Mouse (Mus musculus) kidney, embryonic 15.5 days (tissue): Measurements from ENCODE around the gene 4930507D05Rik. TPM values are rescaled to one million over a fixed set of nuclear protein-coding genes. Genes with fewer than 3 reads are reported as not detected.

Experiments used
- ATAC-seq: fragments of 200-750 bp; cut with Nextera tagmentation; replicated peaks from 2 replicates; pipeline ENCODE4 v1.8.0; 2017; ENCODE audit warnings: moderate TSS enrichment; ENCODE audit not compliant: low FRiP score
- H3K27ac ChIP-seq: fragments of 300-500 bp; sonication (generic); 2 replicates; pipeline ENCODE4 v1.5.1; 2015; ENCODE audit warnings: mild to moderate bottlenecking, inconsistent platforms
- H3K27me3 ChIP-seq: fragments of 300-500 bp; sonication (generic); 2 replicates; pipeline ENCODE4 v1.6.1; 2015; ENCODE audit warnings: inconsistent platforms
- H3K36me3 ChIP-seq: fragments of 300-500 bp; sonication (generic); 2 replicates; pipeline ENCODE4 v1.6.1; 2015; ENCODE audit warnings: inconsistent platforms
- H3K4me1 ChIP-seq: fragments of 300-500 bp; sonication (generic); 2 replicates; pipeline ENCODE4 v1.6.1; 2015; ENCODE audit warnings: inconsistent platforms
- H3K4me2 ChIP-seq: fragments of 300-500 bp; sonication (generic); 2 replicates; pipeline ENCODE4 v1.6.1; 2015; ENCODE audit warnings: moderate library complexity, mild to moderate bottlenecking, inconsistent platforms
- H3K4me3 ChIP-seq: fragments of 300-500 bp; sonication (generic); replicated peaks from 2 replicates; pipeline ENCODE4 v1.5.1; 2015; ENCODE audit warnings: mild to moderate bottlenecking, inconsistent platforms
- H3K9ac ChIP-seq: fragments of 300-500 bp; sonication (generic); 2 replicates; pipeline ENCODE4 v1.6.1; 2015; ENCODE audit warnings: mild to moderate bottlenecking, inconsistent platforms
- H3K9me3 ChIP-seq: fragments of 300-500 bp; sonication (generic); replicated peaks from 2 replicates; pipeline ENCODE4 v1.6.1; 2016; ENCODE audit warnings: inconsistent platforms
- WGBS: fragments of 180-500 bp; shearing (Covaris S2); methylation state at CpG from one replicate; pipeline ENCODE4 v1.1.7; 2015; ENCODE audit warnings: mixed read lengths; 5-methylcytosine and 5-hydroxymethylcytosine counted together
- polyA plus RNA-seq: library from polyadenylated mRNA; unstranded; fragments of >200 nt; fragmentation: Nextera tagmentation; extraction: Ambion mirVana; gene quantifications from 2 replicates; pipeline ENCODE4 v1.2.1, GENCODE M21; 2015

4930507D05Rik gene
- polyA plus RNA-seq, result 0.71 and 0.72 TPM in 2 replicates

GRCm38 (mm10) chr10:62449364-62450279 lies at the start of gene 4930507D05Rik, which contains the start of gene Supv3l1:
4930507D05Rik (plus strand) TSS chr10:62449489.
Supv3l1 (minus strand) TSS chr10:62449738.
- peaks cover 17% of the 10 kb centered on the region for H3K4me1 ChIP-seq
- under 1% methylated on average over 73 of the region's 73 CpGs for WGBS
- ATAC-seq, result peak; percentile 90

GRCm38 (mm10) chr10:62401641-62402111 lies 47.6 kb upstream of the 4930507D05Rik start:
- WGBS, result 71% methylated on average over 19 of the region's 19 CpGs
- peaks cover 11% of the 10 kb centered on the region for H3K27me3 ChIP-seq
- no peak overlapping the region for H3K9ac ChIP-seq
- no peaks in the 10 kb centered on the region for H3K9me3 ChIP-seq
- no peak overlapping the region for H3K27ac ChIP-seq
- peaks cover 6% of the 10 kb centered on the region; the same call in 1 of the 2 replicates for H3K4me1 ChIP-seq
- no peak overlapping the region for H3K4me3 ChIP-seq
- no peak overlapping the region for H3K4me2 ChIP-seq
- no peak for ATAC-seq
- H3K36me3 ChIP-seq, result no peaks in the 10 kb centered on the region

More at GRCm38 (mm10) chr10:62449364-62450279, at the start of gene 4930507D05Rik, which contains the start of gene Supv3l1:
- H3K36me3 ChIP-seq, result peaks cover 29% of the 10 kb centered on the region
- no peaks in the 10 kb centered on the region for H3K9me3 ChIP-seq
- H3K4me2 ChIP-seq, result peak within 1 kb of the TSS; percentile 61
- peak within 1 kb of the TSS; percentile 83 for H3K4me3 ChIP-seq
- H3K27me3 ChIP-seq, result no peaks in the 10 kb centered on the region
- peak within 1 kb of the TSS; percentile 88 for H3K27ac ChIP-seq
- peak within 1 kb of the TSS; percentile 95 for H3K9ac ChIP-seq

- no peaks in the 10 kb centered on the region for H3K9me3 ChIP-seq
- ATAC-seq, result 0 out of 2 replicates have a peak, but pooled peaks have one; percentile 36
- no peak overlapping the region for H3K9ac ChIP-seq
- H3K4me3 ChIP-seq, result peak overlapping the region; percentile 7; the same call in 1 of the 2 replicates
- peaks cover 17% of the 10 kb centered on the region for H3K27me3 ChIP-seq
- 33% methylated on average over 14 of the region's 14 CpGs for WGBS
- no peak overlapping the region for H3K27ac ChIP-seq
- H3K4me2 ChIP-seq, result peak overlapping the region; percentile 49
- peaks cover 6% of the 10 kb centered on the region; the same call in 1 of the 2 replicates for H3K4me1 ChIP-seq
- H3K36me3 ChIP-seq, result no peaks in the 10 kb centered on the region
These were observed 44.4 kb upstream of the 4930507D05Rik start for GRCm38 (mm10) chr10:62404901-62405300.

DNA sequence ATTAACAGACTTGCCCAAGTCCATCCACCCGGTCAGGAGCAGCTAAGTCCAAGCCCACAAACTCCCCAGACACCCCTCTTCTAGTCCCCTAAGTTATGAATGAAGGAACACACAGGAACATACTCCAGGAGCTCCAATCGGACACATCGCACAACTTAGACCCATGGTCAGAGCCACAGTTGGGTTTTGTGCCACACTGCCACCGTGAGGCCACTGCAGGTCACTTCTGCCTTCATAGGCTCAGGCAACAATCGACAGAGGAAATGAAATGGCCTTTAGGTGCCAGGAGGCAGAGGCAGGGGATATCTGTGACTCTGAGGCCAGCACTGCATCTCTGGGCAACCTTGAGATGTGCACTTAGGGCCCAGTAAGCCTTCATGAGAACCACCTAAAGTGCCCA lies 38.3 kb upstream of the 4930507D05Rik start:
- Histone ChIP-seq H3K9ac (no peak overlapping the region), H3K27ac (no peak overlapping the region), H3K4me2 (no peak overlapping the region), H3K9me3 (no peaks in the 10 kb centered on the region), H3K27me3 (peaks cover 9% of the 10 kb centered on the region; the same call in 1 of the 2 replicates), H3K4me1 (peaks cover 29% of the 10 kb centered on the region), H3K36me3 (no peaks in the 10 kb centered on the region), H3K4me3 (no peak overlapping the region)
- ATAC-seq, result no peak; the same call in 1 of the 2 replicates
- 12% methylated on average over 5 of the region's 5 CpGs for whole genome bisulfite sequencing

DNA sequence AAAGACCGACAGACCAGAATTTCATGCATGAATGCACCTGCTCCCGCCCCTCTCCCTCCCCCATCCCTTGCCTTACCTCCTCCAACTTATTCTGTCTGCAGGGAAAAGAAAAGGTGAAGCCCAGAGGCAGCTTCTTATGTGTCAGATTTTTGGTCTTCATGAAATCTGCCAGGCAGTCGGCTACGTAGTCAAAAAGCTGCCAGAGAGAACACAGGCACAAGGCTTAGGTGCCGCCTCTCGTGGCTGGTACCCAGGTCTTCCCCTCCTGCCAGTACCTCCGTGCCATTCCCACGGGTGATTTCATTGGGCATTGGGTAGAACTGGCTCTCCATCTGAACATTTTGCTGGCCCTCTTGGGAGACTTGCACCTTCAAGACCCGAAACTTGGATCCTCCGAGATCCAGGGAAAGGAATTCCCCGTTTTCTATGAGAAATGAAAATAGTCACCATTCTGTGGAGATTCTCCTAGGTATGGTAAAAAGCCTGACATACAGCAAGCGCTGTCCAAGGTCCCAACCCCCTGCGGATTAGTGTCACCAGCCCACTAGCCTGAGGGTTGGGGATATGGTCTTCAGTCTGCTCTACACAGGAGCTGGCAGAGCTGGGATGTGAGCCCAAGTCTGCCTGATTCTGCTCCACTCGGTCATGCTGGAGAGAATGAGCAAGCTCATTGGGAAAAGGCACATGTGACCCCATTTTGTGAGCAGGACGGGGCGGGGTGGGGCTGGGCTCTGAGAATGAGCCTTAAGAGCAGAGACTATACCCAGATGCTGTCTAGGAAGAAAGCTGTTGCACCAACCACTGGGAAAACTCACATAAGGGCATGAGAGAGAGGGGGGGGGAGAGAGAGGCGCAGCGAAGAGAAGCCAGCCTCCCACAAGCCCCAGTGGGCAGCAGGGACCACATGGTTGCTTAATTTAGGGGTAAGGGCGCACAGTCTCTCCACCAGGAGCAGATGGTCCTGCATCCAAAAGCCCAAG lies 37.6 kb upstream of the 4930507D05Rik start:
- no peak for ATAC-seq
- 67% methylated on average over 19 of the region's 19 CpGs for WGBS
- no peak overlapping the region for H3K4me3 ChIP-seq
- H3K36me3 ChIP-seq, result no peaks in the 10 kb centered on the region
- H3K4me2 ChIP-seq, result no peak overlapping the region
- H3K9ac ChIP-seq, result no peak overlapping the region
- no peaks in the 10 kb centered on the region for H3K9me3 ChIP-seq
- H3K27me3 ChIP-seq, result 0 out of 2 replicates have a peak, but pooled peaks cover 5% of the 10 kb centered on the region
- H3K4me1 ChIP-seq, result peaks cover 29% of the 10 kb centered on the region
- H3K27ac ChIP-seq, result no peak overlapping the region

DNA sequence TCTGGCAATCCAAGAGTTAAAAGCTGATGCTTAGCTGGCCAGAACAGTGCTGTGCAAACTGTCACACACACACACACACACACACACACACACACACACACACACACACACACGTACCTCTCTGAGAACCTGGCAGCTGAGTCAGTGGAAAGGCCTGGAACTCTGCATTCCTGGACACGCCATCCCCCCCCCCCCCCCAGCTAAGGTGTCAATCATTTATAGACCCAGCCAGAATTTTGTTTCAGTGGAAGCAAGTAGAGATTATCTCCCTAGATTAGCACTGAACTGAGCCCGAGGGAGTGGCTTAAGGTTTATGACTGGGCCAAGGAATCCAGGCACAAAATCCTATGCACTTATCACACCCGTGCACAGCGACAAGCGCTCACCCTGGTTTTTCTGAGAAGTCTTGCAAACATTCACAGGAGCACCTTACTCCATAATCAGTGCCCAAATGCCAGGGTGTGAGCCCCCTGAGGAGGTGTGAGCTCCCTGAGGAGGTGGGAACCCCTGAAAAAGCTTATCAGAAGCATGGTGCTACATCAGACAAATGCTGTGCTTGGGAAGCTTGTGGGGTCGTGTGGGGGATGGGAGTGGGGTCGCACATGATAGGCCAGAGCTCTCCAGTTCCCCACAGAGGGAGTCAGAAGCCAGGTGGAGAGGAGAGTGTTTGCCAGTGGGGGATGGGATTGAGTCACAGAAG lies 36.2 kb upstream of the 4930507D05Rik start:
- WGBS, result 11% methylated on average over 8 of the region's 8 CpGs
- H3K36me3 ChIP-seq, result no peaks in the 10 kb centered on the region
- no peak overlapping the region for H3K4me3 ChIP-seq
- no peak overlapping the region for H3K9ac ChIP-seq
- H3K27me3 ChIP-seq, result no peaks in the 10 kb centered on the region
- peak overlapping the region; percentile 89 for H3K27ac ChIP-seq
- peak; percentile 77 for ATAC-seq
- H3K4me1 ChIP-seq, result peaks cover 29% of the 10 kb centered on the region
- no peaks in the 10 kb centered on the region for H3K9me3 ChIP-seq
- peak overlapping the region; percentile 14; the same call in 1 of the 2 replicates for H3K4me2 ChIP-seq

GRCm38 (mm10) chr10:62413606-62413982 lies 35.7 kb upstream of the 4930507D05Rik start:
- no peak overlapping the region for H3K4me3 ChIP-seq
- no peaks in the 10 kb centered on the region for H3K9me3 ChIP-seq
- no peaks in the 10 kb centered on the region for H3K36me3 ChIP-seq
- peak overlapping the region; percentile 89 for H3K27ac ChIP-seq
- no peaks in the 10 kb centered on the region for H3K27me3 ChIP-seq
- peak; percentile 10; the same call in 1 of the 2 replicates for ATAC-seq
- H3K4me1 ChIP-seq, result peaks cover 29% of the 10 kb centered on the region
- WGBS, result 42% methylated on average over 4 of the region's 4 CpGs
- H3K4me2 ChIP-seq, result peak overlapping the region; percentile 14; the same call in 1 of the 2 replicates
- H3K9ac ChIP-seq, result no peak overlapping the region

GRCm38 (mm10) chr10:62418831-62419356 lies 30.4 kb upstream of the 4930507D05Rik start:
- WGBS, result 68% methylated on average over 7 of the region's 7 CpGs
- ATAC-seq, result no peak
- no peaks in the 10 kb centered on the region for H3K36me3 ChIP-seq
- H3K9ac ChIP-seq, result no peak overlapping the region
- peaks cover 15% of the 10 kb centered on the region; the same call in 1 of the 2 replicates for H3K4me1 ChIP-seq
- no peaks in the 10 kb centered on the region for H3K27me3 ChIP-seq
- no peak overlapping the region for H3K27ac ChIP-seq
- no peaks in the 10 kb centered on the region for H3K9me3 ChIP-seq
- no peak overlapping the region for H3K4me2 ChIP-seq
- no peak overlapping the region for H3K4me3 ChIP-seq

DNA sequence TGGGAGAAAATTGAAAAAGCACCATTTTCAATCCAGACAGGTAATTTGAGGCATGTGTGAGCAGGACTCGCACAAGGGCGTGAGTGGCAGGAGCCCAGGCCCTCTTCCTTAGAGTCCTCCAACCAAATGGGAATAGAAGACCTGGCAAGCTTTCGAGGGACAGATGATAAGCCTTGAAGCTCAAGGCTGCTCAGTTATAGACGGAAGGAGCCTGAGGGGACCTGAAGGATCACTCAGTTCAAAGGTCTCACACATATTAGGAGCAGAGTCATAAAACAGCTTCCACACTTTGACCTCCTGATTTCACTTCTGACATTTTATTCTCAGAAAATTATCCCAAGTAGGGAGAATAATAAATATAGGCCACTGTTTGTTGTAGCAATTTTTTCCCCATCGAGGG lies 29.9 kb upstream of the 4930507D05Rik start:
- Histone ChIP-seq H3K9ac (no peak overlapping the region), H3K9me3 (no peaks in the 10 kb centered on the region), H3K4me1 (peaks cover 14% of the 10 kb centered on the region; the same call in 1 of the 2 replicates), H3K36me3 (no peaks in the 10 kb centered on the region), H3K27ac (no peak overlapping the region), H3K27me3 (no peaks in the 10 kb centered on the region), H3K4me3 (no peak overlapping the region), H3K4me2 (no peak overlapping the region)
- 77% methylated on average over 5 of the region's 5 CpGs for WGBS
- no peak for ATAC-seq

DNA sequence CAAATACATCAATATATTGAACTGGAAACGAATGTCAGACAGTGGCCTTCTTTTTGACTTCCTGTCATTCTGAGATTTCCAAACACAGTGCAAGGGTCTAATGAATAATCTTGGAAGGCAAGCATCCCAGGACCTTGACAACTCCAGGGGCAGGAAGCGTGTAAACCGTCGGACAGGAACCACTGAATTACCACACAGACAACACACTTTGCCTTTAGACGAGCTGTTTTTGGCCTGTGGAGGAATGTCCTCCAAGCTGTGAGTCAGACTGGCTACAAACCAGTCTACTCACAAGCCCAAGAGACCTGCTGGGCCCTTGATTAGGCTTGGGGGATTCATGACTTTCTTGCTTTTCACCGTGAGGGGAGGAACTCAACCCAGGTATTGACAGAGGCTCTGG lies 28.9 kb upstream of the 4930507D05Rik start:
- ATAC-seq, result no peak
- no peak overlapping the region for H3K27ac ChIP-seq
- WGBS, result 56% methylated on average over 6 of the region's 6 CpGs

More for the DNA sequence above, 28.9 kb upstream of the 4930507D05Rik start:
- Histone ChIP-seq H3K36me3 (no peaks in the 10 kb centered on the region), H3K4me3 (no peak overlapping the region), H3K9ac (no peak overlapping the region), H3K4me1 (peaks cover 15% of the 10 kb centered on the region), H3K9me3 (no peaks in the 10 kb centered on the region), H3K27me3 (no peaks in the 10 kb centered on the region), H3K4me2 (no peak overlapping the region)
